Mouse (Mus musculus) liver, embryonic 18 days (tissue): Measurements from ENCODE around the gene Ahr. TPM values are rescaled to one million over a fixed set of nuclear protein-coding genes. Genes with fewer than 3 reads are reported as not detected.

ENCODE experiments used
- polyA plus RNA-seq: library from polyadenylated mRNA; depleted of rRNA; stranded (reverse); fragments of >200 nt; gene quantifications from 2 replicates; pipeline ENCODE4 v1.2.3, GENCODE M21; 2012; rRNA removed

The Ahr gene
- polyA plus RNA-seq: 5.1 and 5.6 TPM in 2 replicates

GRCm38 (mm10) chr12:35534754-35535236 lies at the start of gene Ahr:
Gene Ahr (minus strand): TSS chr12:35535038.

